Mouse (Mus musculus) embryo, embryonic 11.5 days (tissue): ENCODE measurements at regions not wholly inside any gene's neighbourhood (a gene's known extent, or its start where the extent isn't known, plus 50 kb on each side); places are given as distances from the start of the nearest gene placed in this dataset.
"Not testable (repeated sequence)": the region's sequence is repeated elsewhere in the genome, so short reads cannot be mapped to it uniquely, and the experiment has no call there.

Experiments used
- DNase-seq: peaks from one replicate; pipeline ENCODE4 v3.0.0-alpha.2; 2012; ENCODE audit warnings: low read depth, low spot score

GRCm38 (mm10) chr11:24925135-24925534 is 847.3 kb downstream of the Bcl11a start:
- DNase-seq: no peak

GRCm38 (mm10) chr11:24943646-24944045 is 865.8 kb downstream of the Bcl11a start:
- no peak for DNase-seq

DNA sequence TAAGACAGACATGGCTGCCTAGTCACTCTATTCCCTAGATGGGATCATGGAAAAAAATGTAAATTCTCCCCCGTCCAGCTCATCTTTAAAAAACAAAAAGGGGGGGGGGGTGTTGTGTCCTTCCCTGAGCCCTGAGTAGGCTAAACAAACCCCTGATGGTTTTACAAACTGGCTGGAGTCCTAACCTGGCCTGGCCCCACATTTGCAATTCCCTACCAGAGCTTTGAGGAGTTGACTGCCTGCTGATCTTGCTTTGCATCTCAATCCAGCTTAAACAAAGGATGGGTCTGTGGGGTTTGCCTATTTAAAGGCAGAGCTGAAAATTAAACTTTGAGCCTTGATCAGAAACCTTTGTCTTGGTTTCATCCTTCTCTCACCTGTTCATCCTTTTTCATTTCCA is 873.3 kb downstream of the Bcl11a start:
- no peak for DNase-seq

DNA sequence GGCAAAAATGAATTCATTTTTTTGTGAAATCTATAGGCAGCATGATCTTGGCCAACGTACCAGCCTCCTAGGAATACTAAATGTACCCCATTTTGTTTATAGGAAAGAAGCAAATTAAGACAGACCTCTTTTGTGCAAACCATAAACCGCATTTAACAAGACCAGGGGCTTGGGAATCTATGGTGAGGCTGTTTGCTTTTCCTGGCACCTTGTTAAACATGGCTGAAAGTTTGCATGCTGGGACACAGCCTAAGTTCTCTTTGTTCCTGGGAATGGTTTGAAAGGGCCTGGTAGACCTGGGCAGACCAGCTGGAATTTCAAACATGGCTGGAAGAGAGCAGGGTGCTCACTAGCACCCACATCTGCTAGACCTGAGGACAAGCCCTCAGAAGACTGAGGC is 894.5 kb downstream of the Bcl11a start:
- DNase-seq: no peak

GRCm38 (mm10) chr11:24980193-24980665 is 902.4 kb downstream of the Bcl11a start:
- no peak for DNase-seq

- no peak for DNase-seq
These were observed 905.3 kb downstream of the Bcl11a start for GRCm38 (mm10) chr11:24983060-24983629.

- no peak for DNase-seq
These were observed 927.6 kb downstream of the Bcl11a start for GRCm38 (mm10) chr11:25005491-25005890.

DNA sequence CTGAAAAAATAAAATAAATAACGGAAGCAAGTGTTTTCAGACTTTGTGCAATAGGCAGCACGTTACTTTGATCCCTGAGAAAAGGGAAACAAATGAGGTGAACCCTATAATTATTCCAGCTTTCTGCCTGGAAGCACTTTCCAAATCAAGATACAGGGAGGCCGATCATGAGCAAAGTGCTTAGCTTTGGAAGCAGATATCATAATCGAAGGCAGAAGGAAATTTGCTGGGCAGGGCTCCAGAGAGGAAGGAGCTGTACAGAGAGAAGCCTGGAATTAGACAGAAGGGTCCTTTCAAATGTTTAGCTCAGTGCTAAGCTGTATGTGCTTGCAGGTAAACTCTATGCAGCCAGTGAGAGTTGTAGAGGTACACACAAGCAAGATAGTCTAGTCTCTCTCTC is 948.9 kb downstream of the Bcl11a start:
- DNase-seq: no peak

DNA sequence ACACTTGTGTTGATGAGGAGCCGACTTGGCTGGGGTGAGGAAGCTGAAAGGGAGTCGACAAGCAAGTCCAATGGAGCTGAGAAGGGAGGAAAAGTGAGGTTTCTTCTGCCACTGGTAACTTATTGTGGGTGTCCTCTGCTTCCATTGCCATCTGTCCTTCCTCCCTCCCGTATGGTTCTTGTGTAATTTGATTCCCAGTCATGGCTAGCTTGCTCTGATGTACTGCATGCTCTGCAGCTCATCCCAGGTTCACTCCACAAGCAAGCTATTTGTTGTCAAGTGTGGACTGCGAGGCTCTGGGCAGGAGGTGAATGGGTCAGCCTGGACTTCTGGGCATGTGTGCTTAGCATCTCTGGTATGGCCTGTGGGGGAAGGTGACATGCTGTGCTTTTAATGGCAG is 963.1 kb downstream of the Bcl11a start:
- DNase-seq: no peak

GRCm38 (mm10) chr11:25042763-25043162 is 964.9 kb downstream of the Bcl11a start:
- DNase-seq: no peak

GRCm38 (mm10) chr11:25045339-25045738 is 967.5 kb downstream of the Bcl11a start:
- DNase-seq: no peak

- no peak for DNase-seq
These were observed 968.1 kb downstream of the Bcl11a start for GRCm38 (mm10) chr11:25045977-25046376.

DNA sequence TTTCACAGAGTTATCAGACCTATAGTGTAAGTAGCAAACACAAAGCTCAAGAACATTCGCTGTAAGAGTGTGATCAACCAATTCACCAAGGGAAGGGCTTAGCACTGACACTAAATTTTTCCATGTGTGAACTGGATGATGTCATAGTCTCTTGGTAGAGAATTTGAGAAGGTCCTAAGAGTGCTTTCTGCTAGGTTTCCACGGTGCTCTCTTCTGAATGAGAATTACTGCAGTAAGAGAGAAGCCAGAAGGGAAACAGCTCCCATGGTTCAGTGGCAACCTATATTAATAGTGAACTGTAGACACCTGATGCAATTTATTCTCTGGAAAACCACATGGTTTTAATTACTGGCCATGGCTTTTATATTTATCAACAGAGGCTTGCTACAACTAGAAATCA is 977.8 kb downstream of the Bcl11a start:
- DNase-seq: no peak

DNA sequence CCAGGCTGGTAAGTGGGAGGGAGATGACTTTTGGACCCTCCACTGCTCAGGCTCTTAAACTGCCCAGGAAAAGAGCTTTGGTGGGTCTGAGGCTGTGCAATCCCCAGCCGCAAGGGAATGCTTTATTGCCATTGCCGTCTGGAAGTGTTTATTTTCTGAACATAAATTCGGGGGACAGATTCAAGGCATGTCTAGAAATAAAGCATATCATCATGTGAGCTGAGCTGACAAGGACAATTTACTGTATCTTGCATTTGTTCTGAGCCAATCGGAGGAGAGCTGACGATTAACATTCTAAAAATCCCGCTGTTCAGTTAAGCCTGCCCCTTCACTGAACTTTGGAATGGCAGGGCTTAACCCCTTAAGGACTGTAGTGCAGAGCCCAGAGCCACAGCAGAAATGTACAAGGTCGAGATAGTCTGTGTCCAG is 979.3 kb downstream of the Bcl11a start:
- DNase-seq: peak; percentile 55

DNA sequence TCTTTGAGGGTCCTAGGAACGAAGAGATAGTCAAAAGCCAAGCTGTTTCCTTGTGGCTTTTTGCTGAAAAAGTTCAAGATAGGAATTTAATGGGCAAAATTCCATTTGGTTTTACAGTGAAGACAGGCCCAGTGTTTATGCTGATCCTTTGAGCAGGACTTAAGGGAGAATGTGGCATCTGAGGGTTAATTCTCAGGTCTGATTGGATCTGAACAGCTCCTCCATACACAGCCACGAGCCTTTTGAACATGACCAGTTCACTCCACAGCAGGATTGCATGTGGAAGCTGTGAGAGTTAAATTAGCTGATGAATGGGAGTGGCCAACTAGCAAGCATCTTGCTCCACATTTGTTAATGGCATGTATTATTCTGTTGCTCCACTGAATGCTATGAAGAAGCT is 979.7 kb downstream of the Bcl11a start:
- DNase-seq: peak; percentile 19

DNA sequence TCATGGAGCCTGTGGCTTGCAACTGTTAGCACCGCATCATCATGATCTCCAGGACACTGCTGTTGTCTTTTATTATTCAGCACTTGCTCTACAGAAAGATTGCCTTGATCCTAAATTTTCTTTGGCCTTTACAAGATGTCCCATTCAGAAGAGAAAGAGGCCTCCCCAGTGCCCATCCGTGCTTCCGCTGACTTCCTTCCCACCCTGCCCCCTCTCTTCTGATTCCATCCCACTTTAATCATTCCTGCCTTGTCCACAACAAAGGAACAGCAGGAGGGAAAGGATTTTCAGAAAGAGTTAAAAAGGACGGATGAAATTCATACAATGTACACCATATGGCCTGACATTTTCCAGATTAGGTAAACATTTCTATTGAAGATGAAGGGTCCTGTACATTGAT is 985.2 kb downstream of the Bcl11a start:
- DNase-seq: no peak

DNA sequence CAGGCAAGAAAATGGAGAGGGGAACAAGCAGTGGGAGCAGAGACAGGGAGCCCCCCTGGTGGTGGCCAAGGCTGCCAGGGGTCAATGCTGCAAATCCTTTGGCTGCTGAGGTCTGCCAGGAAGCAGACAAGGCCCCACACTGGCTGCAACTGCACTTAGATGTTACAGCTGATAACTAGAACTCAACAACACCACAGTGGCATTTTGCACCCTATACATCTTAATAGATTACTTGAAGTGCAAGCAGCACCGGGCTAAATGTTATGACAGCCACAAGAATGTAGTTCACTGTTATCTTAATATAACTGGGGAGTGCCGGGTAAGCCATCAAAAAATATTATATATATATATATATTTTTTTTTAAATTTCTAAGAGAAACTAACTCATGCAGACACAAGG is 986.1 kb downstream of the Bcl11a start:
- no peak for DNase-seq

GRCm38 (mm10) chr11:25099976-25100375 is 1022.1 kb downstream of the Bcl11a start:
- not testable (repeated sequence) for DNase-seq

GRCm38 (mm10) chr11:25104432-25104831 is 1026.6 kb downstream of the Bcl11a start:
- DNase-seq: peak; percentile 41

DNA sequence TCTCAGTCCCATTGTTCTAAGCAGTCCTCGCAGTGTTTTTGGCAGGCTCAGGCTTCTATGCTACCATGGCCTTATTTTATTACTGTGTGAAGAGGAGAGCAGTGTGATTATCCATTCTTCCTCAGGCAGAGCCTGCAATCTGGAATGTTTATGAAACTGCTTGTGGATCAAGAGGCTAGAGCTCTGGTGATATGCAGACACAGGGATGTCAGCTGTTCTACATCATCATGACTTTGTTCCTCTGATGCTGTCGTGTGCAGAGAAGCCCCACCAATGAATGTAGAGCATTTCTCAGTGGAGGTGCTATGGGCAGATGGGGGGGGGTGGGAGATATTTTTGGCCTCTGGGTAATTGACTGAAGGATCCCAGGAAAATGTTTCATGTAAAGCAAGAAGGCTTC is 1046.6 kb downstream of the Bcl11a start:
- no peak for DNase-seq

DNA sequence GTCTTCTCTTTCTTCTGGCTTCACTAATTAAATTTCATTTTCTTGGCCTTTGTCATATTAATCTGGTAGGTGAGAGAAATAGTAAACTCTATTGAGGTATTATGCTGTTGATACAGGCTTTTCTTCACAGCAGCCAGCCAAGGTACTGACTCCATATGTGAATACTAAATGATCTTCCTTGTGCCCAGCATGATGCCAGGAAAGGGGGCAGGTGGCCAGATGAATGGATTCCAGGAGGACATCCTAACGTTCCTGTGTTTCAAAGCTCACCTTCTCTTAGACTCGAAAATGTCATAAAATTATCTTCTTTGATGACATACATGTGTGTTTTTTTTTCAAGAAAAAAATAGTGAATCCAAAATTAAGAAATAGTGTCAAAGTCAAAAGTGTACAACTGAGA is 1064.4 kb downstream of the Bcl11a start:
- no peak for DNase-seq

GRCm38 (mm10) chr11:25142833-25143232 is 1065.0 kb downstream of the Bcl11a start:
- no peak for DNase-seq

DNA sequence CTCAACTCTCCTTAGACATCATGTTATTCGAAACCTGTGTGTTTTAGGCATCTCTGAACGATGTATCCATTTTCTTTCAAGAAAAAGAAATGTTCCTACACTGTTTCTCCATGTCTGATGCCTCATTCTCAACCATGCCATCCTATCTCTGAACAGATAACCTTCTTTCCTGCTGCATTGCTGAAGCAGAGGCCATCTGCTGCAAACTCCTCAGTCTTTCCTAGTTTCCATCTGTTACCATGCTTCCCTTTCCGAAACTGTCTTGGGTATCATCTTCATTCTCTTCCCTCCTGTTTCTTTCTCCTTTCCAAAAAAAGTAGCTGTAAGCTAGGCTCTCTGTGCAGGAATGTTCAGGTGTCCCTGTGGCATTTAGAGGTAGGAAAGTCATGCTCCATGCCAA is 1063.3 kb downstream of the 5730522E02Rik start:
- no peak for DNase-seq

DNA sequence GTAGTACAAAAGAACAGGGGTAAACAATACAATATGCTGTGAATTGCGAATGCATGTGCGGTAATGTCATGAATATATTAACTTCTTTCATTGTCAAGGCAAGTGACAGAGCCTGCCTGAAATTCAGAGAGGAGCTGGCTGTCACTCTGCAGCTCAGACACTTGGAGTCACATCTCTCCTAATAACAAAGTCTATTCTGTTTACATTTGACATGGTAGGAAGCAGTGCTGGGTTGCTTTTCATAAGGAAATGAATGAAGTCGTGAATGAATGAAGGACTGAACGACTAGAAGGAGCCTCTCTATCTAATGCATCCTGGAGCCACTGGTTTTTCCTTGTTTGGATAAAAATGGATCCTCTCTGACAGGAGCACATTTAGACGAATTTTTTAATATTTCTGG is 1053.9 kb downstream of the 5730522E02Rik start:
- DNase-seq: no peak
